Mouse (Mus musculus) gastrocnemius, postnatal 25 days (tissue): ENCODE measurements at regions not wholly inside any gene's neighbourhood (a gene's known extent, or its start where the extent isn't known, plus 50 kb on each side); places are given as distances from the start of the nearest gene placed in this dataset.

Experiments
- DNase-seq: peaks from one replicate; pipeline ENCODE4 v3.0.0; 2022

DNA sequence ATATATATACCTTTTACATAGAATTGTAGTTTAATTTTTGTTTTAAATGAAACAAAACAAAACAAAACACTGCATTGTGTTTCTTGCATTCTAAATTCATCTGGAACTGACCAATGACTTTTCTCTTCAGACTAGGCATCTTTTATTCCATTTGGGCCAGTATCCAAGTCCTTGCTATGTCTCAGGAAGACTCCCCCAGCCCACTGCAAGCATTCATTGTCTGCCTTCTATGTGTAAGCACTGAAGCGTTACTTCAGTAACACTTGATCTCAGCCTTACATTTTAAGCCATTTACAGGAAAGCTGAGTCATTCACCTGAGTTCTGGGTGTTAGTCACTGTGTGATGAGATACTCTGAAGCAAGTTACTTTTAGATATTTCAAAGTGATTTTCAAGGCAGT, 425.3 kb upstream of the Ccnh start:
- no peak for DNase-seq

- no peak for DNase-seq
Measured at GRCm38 (mm10) chr13:84771956-84772355, 417.3 kb upstream of the Ccnh start.

DNA sequence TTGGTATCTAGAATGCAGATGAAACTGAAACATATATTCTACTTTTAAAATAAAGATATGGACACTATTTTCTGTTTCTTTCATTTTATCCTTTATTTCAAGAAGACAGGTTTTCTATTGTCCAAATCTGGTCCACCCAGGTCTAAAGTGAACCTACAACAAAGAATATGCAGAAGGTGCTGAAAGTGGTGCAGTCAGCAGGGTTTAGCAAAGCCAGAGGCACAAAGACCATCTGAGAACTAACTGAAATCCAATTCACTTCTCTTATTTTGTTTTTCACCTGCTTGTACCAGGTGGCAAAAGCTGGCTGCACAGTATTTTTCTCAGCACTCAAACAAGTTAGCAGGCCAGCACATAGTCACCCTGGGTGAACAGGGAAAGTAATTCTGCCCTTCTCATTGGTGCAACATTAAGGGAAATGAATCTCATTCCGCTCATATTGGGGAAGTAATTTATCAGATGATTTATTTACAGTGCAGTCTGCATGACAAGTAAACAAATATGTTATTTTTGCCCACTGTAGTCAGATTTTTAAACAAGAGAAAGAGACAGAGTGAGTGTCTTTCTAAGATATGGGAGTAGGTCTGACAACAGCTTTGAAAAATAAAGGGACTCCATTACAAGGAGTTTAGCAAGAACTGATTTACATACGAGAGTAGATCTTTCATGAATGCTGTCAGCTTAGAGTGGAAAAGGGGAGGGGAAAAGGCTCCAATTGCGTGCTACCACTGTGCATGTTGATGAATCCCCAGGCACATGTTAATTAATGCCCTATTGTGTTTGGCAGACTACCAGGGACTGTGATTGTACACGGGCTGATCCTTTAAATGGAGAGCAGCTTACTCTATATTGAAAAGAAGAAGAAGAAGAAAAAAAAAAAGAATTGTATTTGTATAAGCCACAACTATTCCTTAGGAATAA, 405.9 kb upstream of the Ccnh start:
- DNase-seq = no peak

GRCm38 (mm10) chr13:84804241-84804980, 384.8 kb upstream of the Ccnh start:
- DNase-seq = no peak

GRCm38 (mm10) chr13:84805190-84805589, 384.0 kb upstream of the Ccnh start:
- no peak for DNase-seq

- DNase-seq = no peak
Measured at GRCm38 (mm10) chr13:84809605-84810004, 379.6 kb upstream of the Ccnh start.
